Mouse (Mus musculus): ENCODE results near the gene Insl6. TPM values are rescaled to one million over a fixed set of nuclear protein-coding genes. Genes with fewer than 3 reads are reported as not detected.

Insl6 gene
- polyA plus RNA-seq, 1 experiment from 2014 or later: 3.6 TPM

Other genes starting within 250 kb of the Insl6 start
- gene Rcl1, start 224.0 kb downstream of the Insl6 start, polyA plus RNA-seq (2015; fragmentation: Nextera tagmentation; extraction: Ambion mirVana): 37.7 and 38.5 TPM in 2 replicates
- gene Jak2, start 73.5 kb downstream of the Insl6 start, polyA plus RNA-seq (2015; fragmentation: Nextera tagmentation; extraction: Ambion mirVana): 10.1 and 10.7 TPM in 2 replicates
- 1.6 TPM in 2 replicates for gene Rln1, start 9.3 kb upstream of the Insl6 start, polyA plus RNA-seq (2015; fragmentation: Nextera tagmentation; extraction: Ambion mirVana)
- 88.6 and 102 TPM in 2 replicates for gene Plgrkt, start 42.0 kb upstream of the Insl6 start, polyA plus RNA-seq (2015; fragmentation: Nextera tagmentation; extraction: Ambion mirVana)
- gene Cd274, start 42.1 kb upstream of the Insl6 start, polyA plus RNA-seq (2015; fragmentation: Nextera tagmentation; extraction: Ambion mirVana): 0.38 and 0.41 TPM in 2 replicates
- not detected in 2 replicates for gene Pdcd1lg2, start 85.6 kb upstream of the Insl6 start, polyA plus RNA-seq (2015; fragmentation: Nextera tagmentation; extraction: Ambion mirVana)
- gene Ric1, start 196.9 kb upstream of the Insl6 start, polyA plus RNA-seq (2015; fragmentation: Nextera tagmentation; extraction: Ambion mirVana): 11.2 and 11.8 TPM in 2 replicates